Mouse (Mus musculus) stomach, postnatal 0 days (tissue): ENCODE results near the gene Tbx5. TPM values are rescaled to one million over a fixed set of nuclear protein-coding genes. Genes with fewer than 3 reads are reported as not detected.

ENCODE experiments used
- ATAC-seq: fragments of 200-750 bp; cut with Nextera tagmentation; 2 replicates; pipeline ENCODE4 v1.8.0; 2017; ENCODE audit not compliant: low FRiP score, low TSS enrichment
- DNase-seq: peaks from one replicate; pipeline ENCODE4 v3.0.0-alpha.2; 2016; ENCODE audit warnings: low spot score
- H3K27ac ChIP-seq: fragments of 300-500 bp; sonication (generic); replicated peaks from 2 replicates; pipeline ENCODE4 v1.5.1; 2014; ENCODE audit warnings: mild to moderate bottlenecking, control low read depth
- H3K27me3 ChIP-seq: fragments of 300-500 bp; sonication (generic); 2 replicates; pipeline ENCODE4 v1.6.1; 2014; ENCODE audit warnings: low read length; ENCODE audit not compliant: control insufficient read depth, insufficient read depth
- H3K36me3 ChIP-seq: fragments of 300-500 bp; sonication (generic); 2 replicates; pipeline ENCODE4 v1.6.1; 2014; ENCODE audit warnings: low read length, mixed read lengths; ENCODE audit not compliant: control insufficient read depth, insufficient read depth
- H3K4me1 ChIP-seq: fragments of 300-500 bp; sonication (generic); replicated peaks from 2 replicates; pipeline ENCODE4 v1.6.1; 2014; ENCODE audit warnings: antibody characterized with exemption; ENCODE audit not compliant: control insufficient read depth, insufficient read depth
- H3K4me2 ChIP-seq: fragments of 300-500 bp; sonication (generic); replicated peaks from 2 replicates; pipeline ENCODE4 v1.6.1; 2014; ENCODE audit warnings: low read depth, mild to moderate bottlenecking, control low read depth, moderate library complexity
- H3K4me3 ChIP-seq: fragments of 300-500 bp; sonication (generic); 2 replicates; pipeline ENCODE4 v1.5.1; 2014; ENCODE audit warnings: low read depth, low read length, control low read depth
- H3K9ac ChIP-seq: fragments of 300-500 bp; sonication (generic); 2 replicates; pipeline ENCODE4 v1.6.1; 2014; ENCODE audit warnings: mild to moderate bottlenecking, low read length, control low read depth, mixed read lengths
- H3K9me3 ChIP-seq: fragments of 300-500 bp; sonication (generic); 2 replicates; pipeline ENCODE4 v1.6.1; 2016; ENCODE audit warnings: low read length; ENCODE audit not compliant: control insufficient read depth
- CTCF ChIP-seq: IDR thresholded peaks from 2 replicates; pipeline ENCODE4 v1.5.1; 2016; ENCODE audit warnings: antibody characterized with exemption, low read depth, mild to moderate bottlenecking, moderate library complexity
- EP300 ChIP-seq: optimal IDR thresholded peaks from 2 replicates; pipeline ENCODE3; 2016; ENCODE audit warnings: antibody characterized with exemption
- WGBS: fragments of 180-500 bp; shearing (Covaris S2); extraction: QIAGEN DNeasy Blood & Tissue Kit; methylation state at CpG from one replicate; pipeline ENCODE4 v1.1.7; 2014; 5-methylcytosine and 5-hydroxymethylcytosine counted together
- polyA plus RNA-seq: library from polyadenylated mRNA; unstranded; fragments of >200 nt; fragmentation: Nextera tagmentation; extraction: Ambion mirVana; gene quantifications from 2 replicates; pipeline ENCODE4 v1.2.1, GENCODE M21; 2015

Gene Tbx5
- polyA plus RNA-seq, 1 experiment from 2014 or later, result 0.05 TPM

DNA sequence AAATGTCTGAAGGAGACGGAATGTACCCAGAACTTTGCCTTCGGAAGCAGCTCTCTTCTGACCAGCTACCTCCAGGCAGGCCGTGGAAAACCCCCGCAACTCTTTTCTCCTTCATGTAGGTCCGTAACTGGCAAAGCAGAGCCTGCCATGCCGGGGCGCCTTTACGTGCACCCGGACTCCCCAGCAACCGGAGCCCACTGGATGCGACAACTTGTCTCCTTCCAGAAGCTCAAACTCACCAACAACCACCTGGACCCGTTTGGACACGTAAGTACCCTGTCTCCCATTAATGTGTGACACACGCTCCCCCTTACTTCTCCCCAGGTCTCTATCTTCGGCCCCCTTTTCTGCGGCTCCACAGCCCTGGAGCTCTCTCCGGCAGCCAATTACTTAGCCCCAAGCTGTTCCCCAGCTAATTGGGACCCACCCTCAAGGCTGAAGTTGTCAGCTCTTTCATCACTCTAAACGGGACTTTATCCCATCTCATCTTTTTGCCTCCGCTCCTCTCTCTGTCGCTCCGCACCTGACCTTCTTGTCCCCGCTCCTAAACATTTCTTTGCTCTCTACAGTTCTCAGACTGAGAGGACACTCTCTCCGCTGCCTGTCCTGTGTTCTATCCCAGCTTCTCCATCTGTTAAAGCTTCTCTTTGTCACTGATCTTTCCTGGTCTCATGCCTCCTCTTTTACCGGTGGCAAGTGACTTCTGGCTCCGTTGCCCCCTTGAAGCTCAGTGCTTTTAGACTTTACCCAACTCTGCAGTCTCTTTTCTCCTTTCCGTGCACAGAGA is 9.4 kb downstream of the Tbx5 start:
- no peak for TF ChIP-seq CTCF
- no peak for TF ChIP-seq EP300
- Histone ChIP-seq H3K27ac (no peak overlapping the region), H3K4me1 (no peaks in the 10 kb centered on the region), H3K9me3 (no peaks in the 10 kb centered on the region), H3K4me2 (no peak overlapping the region), H3K9ac (no peak overlapping the region), H3K27me3 (peaks cover 22% of the 10 kb centered on the region; the same call in 1 of the 2 replicates), H3K4me3 (no peak overlapping the region), H3K36me3 (no peaks in the 10 kb centered on the region)
- WGBS, result 6% methylated on average over 26 of the region's 26 CpGs
- no peak for ATAC-seq
- no peak for DNase-seq

DNA sequence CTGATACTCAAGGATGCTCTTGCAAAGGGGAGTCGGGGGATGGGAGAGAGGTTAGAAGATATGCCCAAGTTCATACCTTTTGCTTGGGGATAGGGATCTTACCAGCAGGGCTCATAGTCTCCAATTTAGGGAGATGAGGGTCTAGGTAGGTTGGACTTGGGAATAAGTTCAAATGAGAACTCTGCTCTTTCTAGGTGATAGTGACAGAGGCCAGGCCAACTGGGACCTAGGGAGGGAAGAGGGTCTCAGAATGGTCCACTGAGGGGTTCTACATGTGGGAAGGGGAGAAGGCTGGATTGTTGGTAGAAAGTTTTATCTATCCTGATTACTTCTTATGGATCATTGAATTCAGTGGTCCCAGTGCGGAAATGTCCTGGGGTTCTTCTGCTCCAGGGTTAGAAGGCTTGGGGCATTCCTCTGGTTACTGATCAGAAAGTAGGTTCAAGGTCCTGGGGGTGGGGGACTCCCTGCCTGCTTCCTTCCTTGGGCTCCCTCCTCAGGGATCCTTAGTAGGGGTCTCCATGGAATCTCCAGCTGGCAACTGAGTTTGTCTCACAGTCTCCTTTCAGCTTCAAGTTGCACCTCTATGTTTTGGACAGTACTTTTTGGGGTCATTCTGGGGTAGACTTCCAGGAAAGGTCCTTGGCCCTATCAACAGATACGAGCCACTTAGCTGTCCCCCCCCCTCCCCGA is 10.4 kb downstream of the Tbx5 start:
- no peak overlapping the region for H3K27ac ChIP-seq
- WGBS, result 22% methylated on average over 4 of the region's 4 CpGs
- H3K9me3 ChIP-seq, result no peaks in the 10 kb centered on the region
- H3K9ac ChIP-seq, result no peak overlapping the region
- TF ChIP-seq CTCF (no peak), EP300 (no peak)
- H3K4me2 ChIP-seq, result no peak overlapping the region
- H3K36me3 ChIP-seq, result no peaks in the 10 kb centered on the region
- no peak for ATAC-seq
- no peaks in the 10 kb centered on the region for H3K4me1 ChIP-seq
- no peak overlapping the region for H3K4me3 ChIP-seq
- peaks cover 16% of the 10 kb centered on the region; the same call in 1 of the 2 replicates for H3K27me3 ChIP-seq
- DNase-seq, result no peak

DNA sequence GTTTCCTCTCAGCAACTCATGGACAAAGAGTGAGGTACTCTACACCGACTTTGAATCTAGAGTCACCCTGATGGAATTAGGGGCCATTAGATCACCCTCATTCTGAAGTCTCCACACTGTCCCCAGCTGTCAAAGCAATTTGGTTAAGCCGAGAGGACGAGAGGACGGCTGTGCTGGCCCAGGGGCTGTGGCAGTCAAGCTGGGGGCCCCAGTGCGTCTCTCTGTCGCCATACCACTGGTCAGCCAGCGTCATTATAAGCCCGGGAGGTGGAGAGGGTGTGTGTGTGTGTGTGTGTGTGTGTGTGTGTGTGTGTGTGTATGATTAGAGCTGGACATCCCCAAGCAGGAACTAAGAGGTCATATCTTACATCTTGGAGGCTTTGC is 10.9 kb downstream of the Tbx5 start:
- no peak overlapping the region for H3K27ac ChIP-seq
- ATAC-seq (no peak), DNase-seq (no peak)
- H3K27me3 ChIP-seq, result peaks cover 16% of the 10 kb centered on the region; the same call in 1 of the 2 replicates
- WGBS, result 11% methylated on average over 8 of the region's 8 CpGs
- H3K4me3 ChIP-seq, result no peak overlapping the region
- no peaks in the 10 kb centered on the region for H3K36me3 ChIP-seq
- no peak for TF ChIP-seq CTCF
- no peak for TF ChIP-seq EP300
- no peaks in the 10 kb centered on the region for H3K4me1 ChIP-seq
- H3K9ac ChIP-seq, result no peak overlapping the region
- no peaks in the 10 kb centered on the region for H3K9me3 ChIP-seq
- no peak overlapping the region for H3K4me2 ChIP-seq

DNA sequence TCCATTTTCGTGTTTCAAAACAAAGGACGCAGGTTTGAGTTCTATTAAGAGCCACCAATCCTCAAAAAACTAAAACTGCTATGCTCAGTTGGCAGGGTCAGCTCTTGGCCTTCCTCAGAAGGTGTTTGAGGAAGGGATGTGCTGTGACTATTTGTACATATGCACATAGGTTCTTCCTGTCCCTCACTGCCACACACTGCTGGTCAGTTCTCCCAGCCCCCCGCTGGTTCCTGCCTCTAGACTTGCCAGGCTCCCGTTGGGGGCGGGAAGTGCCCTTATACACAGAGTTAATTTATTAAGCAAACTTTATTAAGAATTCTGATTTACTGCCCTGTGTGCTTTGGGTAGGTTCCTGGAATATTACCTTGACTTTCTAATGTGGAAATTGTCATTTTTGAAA is 11.9 kb downstream of the Tbx5 start:
- Histone ChIP-seq H3K9ac (no peak overlapping the region), H3K4me3 (no peak overlapping the region), H3K4me2 (no peak overlapping the region), H3K9me3 (no peaks in the 10 kb centered on the region), H3K36me3 (no peaks in the 10 kb centered on the region), H3K27me3 (peaks cover 15% of the 10 kb centered on the region; the same call in 1 of the 2 replicates), H3K27ac (no peak overlapping the region), H3K4me1 (no peaks in the 10 kb centered on the region)
- 9% methylated on average over 5 of the region's 5 CpGs for whole genome bisulfite sequencing
- ATAC-seq (no peak), DNase-seq (no peak)
- TF ChIP-seq CTCF, result no peak
- TF ChIP-seq EP300, result no peak

DNA sequence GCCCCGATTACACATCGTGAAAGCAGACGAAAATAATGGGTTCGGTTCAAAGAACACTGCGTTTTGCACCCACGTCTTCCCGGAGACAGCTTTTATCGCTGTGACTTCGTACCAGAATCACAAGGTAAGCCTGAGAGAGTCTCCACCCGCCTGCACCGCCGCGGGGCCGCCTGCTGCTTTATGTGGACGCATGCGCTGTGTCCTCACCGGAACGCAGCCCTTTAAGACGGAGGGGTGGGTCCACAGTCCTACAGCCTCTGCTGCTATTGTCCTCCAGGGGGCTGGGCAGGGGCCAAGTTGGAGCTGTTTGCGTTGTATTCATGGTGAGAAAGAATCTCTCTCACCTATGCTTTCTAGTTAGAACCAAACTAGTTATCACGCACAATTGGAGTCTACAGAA is 12.5 kb downstream of the Tbx5 start:
- H3K9ac ChIP-seq, result no peak overlapping the region
- 3% methylated on average over 21 of the region's 21 CpGs for WGBS
- TF ChIP-seq EP300 (no peak), CTCF (peak; percentile 28; the same call in 1 of the 2 replicates)
- no peaks in the 10 kb centered on the region for H3K4me1 ChIP-seq
- 0 out of 2 replicates have a peak overlapping the region, but pooled peaks have one; percentile 6 for H3K4me3 ChIP-seq
- peak; percentile 31 for DNase-seq
- no peaks in the 10 kb centered on the region for H3K9me3 ChIP-seq
- peaks cover 12% of the 10 kb centered on the region; the same call in 1 of the 2 replicates for H3K27me3 ChIP-seq
- no peak overlapping the region; the same call in 1 of the 2 replicates for H3K4me2 ChIP-seq
- no peak overlapping the region for H3K27ac ChIP-seq
- no peaks in the 10 kb centered on the region for H3K36me3 ChIP-seq
- ATAC-seq, result no peak

DNA sequence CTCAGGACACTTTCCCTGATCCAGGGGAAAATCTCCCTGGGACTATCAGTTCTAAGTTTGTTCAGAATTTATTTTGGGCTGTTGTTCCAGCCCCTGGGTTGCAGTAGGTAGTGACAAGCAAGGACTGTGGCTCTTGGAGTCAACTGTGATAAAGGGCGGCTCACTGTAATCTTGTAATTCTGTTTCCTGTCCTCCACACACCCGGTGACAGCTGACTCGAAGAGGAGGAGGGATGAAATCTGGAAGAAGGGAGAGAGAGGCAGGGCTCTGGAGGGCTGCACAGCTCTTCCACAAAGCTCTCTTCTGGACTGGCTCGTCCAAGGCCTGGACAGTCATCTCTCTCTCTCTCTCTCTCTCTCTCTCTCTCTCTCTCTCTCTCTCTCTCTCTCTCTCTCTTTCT is 24.6 kb downstream of the Tbx5 start:
- ATAC-seq (no peak), DNase-seq (no peak)
- TF ChIP-seq EP300 (no peak), CTCF (no peak)
- Histone ChIP-seq H3K9ac (no peak overlapping the region), H3K4me1 (no peaks in the 10 kb centered on the region), H3K4me2 (no peak overlapping the region), H3K27ac (no peak overlapping the region), H3K9me3 (no peaks in the 10 kb centered on the region), H3K27me3 (no peaks in the 10 kb centered on the region), H3K36me3 (no peaks in the 10 kb centered on the region), H3K4me3 (no peak overlapping the region)
- 39% methylated on average over 4 of the region's 4 CpGs for WGBS
